Mouse (Mus musculus) olfactory bulb, adult 2 months (tissue): ENCODE measurements at regions not wholly inside any gene's neighbourhood (a gene's known extent, or its start where the extent isn't known, plus 50 kb on each side); places are given as distances from the start of the nearest gene placed in this dataset.

Experiments used
- CTCF ChIP-seq: fragments of 200-500 bp; IDR thresholded peaks from 2 replicates; pipeline ENCODE4 v1.5.1; 2012; ENCODE audit warnings: low read depth, mild to moderate bottlenecking, low read length, moderate library complexity; ENCODE audit not compliant: insufficient read depth
- POLR2A ChIP-seq: fragments of 200-500 bp; IDR thresholded peaks from 2 replicates; pipeline ENCODE4 v1.6.1; 2012; ENCODE audit warnings: mild to moderate bottlenecking, low read depth, low read length, moderate library complexity; ENCODE audit not compliant: insufficient read depth

DNA sequence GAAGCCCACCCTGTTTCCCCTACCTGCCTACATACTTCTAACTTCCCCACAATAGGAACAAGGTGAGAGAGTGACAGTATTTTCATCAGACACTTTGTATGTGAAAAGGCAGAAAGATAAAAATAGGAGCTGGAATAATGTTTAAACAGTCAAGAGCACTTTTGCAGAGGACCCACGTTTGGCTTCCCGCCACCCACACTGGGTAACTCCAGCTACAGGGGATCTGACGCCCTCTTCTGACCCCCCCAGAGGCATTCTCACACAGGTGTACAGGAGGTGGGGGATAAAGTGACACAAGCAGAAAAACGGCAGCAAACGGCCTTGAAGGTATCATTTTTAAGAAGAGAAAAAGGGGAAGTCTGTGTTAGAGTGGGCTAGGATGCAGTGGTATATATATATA lies 123.5 kb upstream of the Shb start:
- TF ChIP-seq CTCF (no peak), POLR2A (no peak)
